Mouse (Mus musculus) lung, postnatal 4 days (tissue): ENCODE measurements around the gene Pum1.
"Not testable (repeated sequence)": the region's sequence is repeated elsewhere in the genome, so short reads cannot be mapped to it uniquely, and the experiment has no call there.

Experiments used
- DNase-seq, 2 experiments: peaks; one replicate each; pipeline ENCODE4 v3.0.0; 2021

The Pum1 gene

GRCm38 (mm10) chr4:130668991-130669390 lies 5.9 kb downstream of the Pum1 start:
- no peak for DNase-seq

GRCm38 (mm10) chr4:130670023-130670422 lies 6.9 kb downstream of the Pum1 start:
- not testable (repeated sequence) for DNase-seq

DNA sequence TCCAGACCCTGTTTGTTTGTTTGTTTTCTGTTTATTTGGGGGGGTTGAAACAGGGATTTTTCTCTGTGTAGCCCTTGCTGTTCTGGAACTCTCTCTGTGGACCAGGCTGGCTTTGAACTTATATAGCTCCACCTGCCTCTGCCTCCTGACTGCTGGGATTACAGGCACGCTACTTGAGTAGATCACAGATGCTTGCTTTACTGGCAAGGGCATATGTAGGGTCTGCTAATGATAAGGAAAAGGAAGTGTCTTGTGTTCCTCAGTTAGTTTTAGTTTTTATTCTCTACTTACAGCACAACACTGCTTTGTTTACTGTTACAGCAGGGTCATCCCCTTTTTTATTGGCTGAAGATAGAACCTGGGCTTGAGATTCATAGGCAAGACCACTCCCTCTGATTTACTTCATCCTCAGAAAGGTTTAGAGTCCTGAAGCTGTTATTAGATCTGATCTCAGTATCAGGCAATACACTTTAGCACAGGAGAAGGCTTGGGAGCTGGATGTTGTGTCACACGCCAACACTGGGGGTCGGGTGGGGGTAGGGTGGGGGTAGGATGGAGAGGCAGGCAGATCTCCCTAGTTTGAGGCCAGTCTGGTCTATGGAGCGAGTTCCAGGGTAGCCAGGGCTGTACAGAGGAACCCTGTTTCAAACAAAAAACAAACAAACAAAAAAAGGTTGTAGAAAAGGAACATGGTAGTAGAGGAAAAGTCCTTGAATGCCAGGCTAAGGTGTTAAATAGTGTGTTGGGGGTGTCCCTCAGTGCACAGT lies 8.1 kb downstream of the Pum1 start:
- no peak for DNase-seq

- no peak for DNase-seq
These were observed 9.0 kb downstream of the Pum1 start for GRCm38 (mm10) chr4:130672161-130672560.

GRCm38 (mm10) chr4:130676746-130677145 lies 13.6 kb downstream of the Pum1 start:
- no peak for DNase-seq

- no peak for DNase-seq
These were observed 15.0 kb downstream of the Pum1 start for GRCm38 (mm10) chr4:130678149-130678548.

- DNase-seq = no peak
These were observed 17.6 kb downstream of the Pum1 start for GRCm38 (mm10) chr4:130680676-130681075.

- DNase-seq = not testable (repeated sequence)
These were observed 19.9 kb downstream of the Pum1 start for GRCm38 (mm10) chr4:130683051-130683450.

GRCm38 (mm10) chr4:130693936-130694335 lies 30.8 kb downstream of the Pum1 start:
- DNase-seq = no peak

GRCm38 (mm10) chr4:130694982-130695381 lies 31.9 kb downstream of the Pum1 start:
- DNase-seq = no peak

- no peak for DNase-seq
These were observed 37.9 kb downstream of the Pum1 start for GRCm38 (mm10) chr4:130701061-130701460.

- no peak for DNase-seq
These were observed 39.9 kb downstream of the Pum1 start for GRCm38 (mm10) chr4:130702835-130703535.

- DNase-seq = no peak
These were observed 40.5 kb downstream of the Pum1 start for GRCm38 (mm10) chr4:130703601-130704000.

DNA sequence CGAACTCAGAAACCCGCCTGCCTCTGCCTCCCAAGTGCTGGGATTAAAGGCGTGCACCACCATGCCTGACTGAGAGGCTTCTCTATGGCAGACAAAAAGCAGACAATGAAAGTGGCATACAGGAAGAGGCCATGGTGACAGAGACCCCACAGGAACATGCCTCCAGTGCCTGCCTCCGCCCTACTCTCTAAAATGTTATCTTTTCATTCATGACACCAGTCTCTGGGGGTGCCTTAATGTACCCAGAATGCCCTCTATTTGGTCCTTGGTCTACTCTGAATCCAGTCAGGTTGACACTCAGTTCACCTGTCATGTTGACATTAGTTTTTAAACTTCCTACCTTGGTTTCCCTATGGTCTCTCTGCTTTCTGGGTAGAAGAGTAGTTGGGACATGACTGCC lies 41.5 kb downstream of the Pum1 start:
- no peak for DNase-seq

- no peak for DNase-seq
These were observed 43.3 kb downstream of the Pum1 start for GRCm38 (mm10) chr4:130706215-130707000.

DNA sequence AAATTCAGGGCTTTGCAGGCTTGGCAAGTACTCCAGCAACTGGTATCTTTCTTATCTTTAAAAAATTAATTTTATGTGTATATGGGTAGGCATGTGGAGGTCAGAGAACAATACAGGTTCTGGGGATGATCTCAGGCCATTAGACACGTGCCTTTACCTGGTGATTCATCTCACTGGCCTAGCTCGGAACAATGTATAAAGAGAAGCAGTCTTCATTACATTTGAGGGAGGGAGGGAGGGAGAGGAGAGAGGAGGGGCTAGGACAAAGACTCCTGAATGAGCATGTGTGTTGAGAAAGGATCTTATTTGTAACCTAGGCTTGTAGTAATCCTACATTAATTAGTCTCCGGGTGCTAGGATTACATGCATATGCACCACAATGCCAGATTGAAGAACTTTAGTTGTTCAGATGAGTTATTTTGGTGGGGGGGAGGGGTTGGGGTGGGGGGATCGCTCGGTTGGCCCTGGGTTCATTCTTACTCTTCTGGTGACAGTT lies 48.3 kb downstream of the Pum1 start:
- DNase-seq = no peak

DNA sequence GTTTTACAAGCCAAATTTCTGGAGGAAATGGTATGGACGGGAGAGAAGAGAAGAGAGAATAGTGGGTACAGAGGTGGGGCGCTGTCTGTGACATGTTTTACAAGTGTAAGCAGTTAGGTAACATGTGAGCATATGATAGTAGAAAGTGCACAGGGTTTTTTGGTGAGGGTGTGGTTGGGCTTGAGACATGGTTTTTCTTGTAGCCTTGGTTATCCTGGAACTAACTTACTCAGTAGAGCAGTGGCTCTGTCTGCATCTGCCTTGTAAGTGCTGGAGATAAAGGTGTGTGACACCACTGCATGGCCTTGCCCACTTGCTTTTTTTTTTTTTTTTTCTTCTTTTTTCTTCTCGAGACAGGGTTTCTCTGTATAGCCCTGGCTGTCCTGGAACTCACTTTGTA lies 49.2 kb downstream of the Pum1 start:
- no peak for DNase-seq

- DNase-seq = no peak
These were observed 50.3 kb downstream of the Pum1 start for GRCm38 (mm10) chr4:130713430-130713829.

DNA sequence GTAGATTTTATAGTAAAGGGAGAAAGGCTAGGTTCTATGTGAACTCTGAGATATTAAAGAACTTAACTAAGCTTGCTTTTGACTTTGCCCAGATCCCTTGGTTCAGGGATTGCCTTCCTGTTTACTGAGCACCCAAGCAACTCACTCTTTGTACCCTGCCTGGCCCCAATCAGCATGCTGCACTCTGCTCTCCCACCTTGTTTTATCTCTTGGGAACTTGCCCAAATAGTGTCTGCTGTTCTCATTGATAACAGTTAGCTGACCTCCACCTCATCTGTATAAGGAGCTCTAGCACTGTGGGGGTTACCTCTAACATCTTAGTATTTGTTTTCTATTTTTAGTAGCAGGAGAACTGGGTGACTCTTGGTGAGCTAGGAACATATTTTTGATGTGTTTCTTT lies 52.0 kb downstream of the Pum1 start:
- DNase-seq = no peak

- no peak for DNase-seq
These were observed 52.5 kb downstream of the Pum1 start for GRCm38 (mm10) chr4:130715623-130716022.

DNA sequence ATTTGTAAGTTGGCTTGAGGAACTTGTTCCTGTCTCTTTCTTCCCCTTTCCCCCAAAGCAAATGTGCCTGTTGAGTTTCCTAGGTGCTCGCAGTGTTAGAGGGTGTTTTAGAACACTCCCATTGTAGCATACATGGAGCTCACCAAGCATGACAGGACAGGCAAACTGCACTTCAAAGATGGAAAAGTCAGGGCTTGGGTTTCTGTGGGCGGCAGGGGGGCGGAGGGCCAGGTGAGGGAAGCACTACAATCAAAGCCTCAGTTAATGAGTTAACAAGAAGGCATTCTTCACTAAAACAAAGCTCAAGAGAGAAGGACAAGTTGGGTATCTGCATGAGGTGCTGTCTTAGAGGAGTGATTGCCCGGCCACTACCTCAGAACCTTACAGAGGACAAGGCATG lies 56.2 kb downstream of the Pum1 start:
- DNase-seq = no peak

GRCm38 (mm10) chr4:130722607-130723006 lies 59.5 kb downstream of the Pum1 start:
- no peak for DNase-seq

DNA sequence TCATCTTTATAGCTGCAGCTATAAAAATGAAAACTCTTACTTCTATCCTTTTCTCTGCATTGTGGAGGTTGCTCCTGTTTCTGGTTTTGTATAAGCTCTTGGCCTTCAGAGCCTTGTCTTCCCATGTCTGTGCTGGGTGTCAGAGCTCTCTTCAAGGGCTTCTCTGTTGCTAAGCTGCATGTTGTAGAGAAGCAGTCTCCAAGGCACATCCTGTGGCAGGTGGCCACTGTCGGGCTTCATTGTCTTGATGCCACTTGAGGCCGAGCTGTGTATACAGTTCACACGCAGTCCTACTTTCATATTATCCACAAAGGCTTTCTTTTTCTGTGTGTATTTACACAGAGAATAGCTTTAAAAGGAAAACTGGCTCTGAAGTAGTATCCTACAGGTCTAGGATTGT lies 63.0 kb downstream of the Pum1 start:
- DNase-seq = no peak
